Mouse (Mus musculus) cerebellum, postnatal 14 days (tissue): ENCODE results near the gene Smn1.
"Not testable (repeated sequence)": the region's sequence is repeated elsewhere in the genome, so short reads cannot be mapped to it uniquely, and the experiment has no call there.

Source experiments
- DNase-seq, 2 experiments: peaks; one replicate each; pipeline ENCODE4 v3.0.0; 2021; ENCODE audit warnings: mixed read lengths in 2 of 2

Smn1 gene

GRCm38 (mm10) chr13:100124423-100125257 is at the start of gene Smn1:
Gene Smn1 (plus strand): TSS chr13:100124852.
- peak; percentile 92 to 93 for DNase-seq

- DNase-seq, result no peak
Measured at GRCm38 (mm10) chr13:100098808-100099207, 25.8 kb upstream of the Smn1 start.

- no peak for DNase-seq
Measured at GRCm38 (mm10) chr13:100103052-100103658, 21.5 kb upstream of the Smn1 start.

GRCm38 (mm10) chr13:100103748-100104254 is 20.9 kb upstream of the Smn1 start, which contains the start of gene Bdp1:
Gene Bdp1 (minus strand): TSS chr13:100104070.
- peak; percentile 97 to 99 for DNase-seq

- DNase-seq, result peak; percentile 82 to 90
Measured at GRCm38 (mm10) chr13:100107652-100108472, 16.8 kb upstream of the Smn1 start, which contains the start of gene Serf1. Gene Serf1 (plus strand): TSS chr13:100108012.

GRCm38 (mm10) chr13:100112218-100112972 is 12.3 kb upstream of the Smn1 start:
- peak; percentile 38 for DNase-seq

GRCm38 (mm10) chr13:100123970-100124369 is 682 bp upstream of the Smn1 start:
- no peak for DNase-seq

- DNase-seq, result no peak
Measured at GRCm38 (mm10) chr13:100125258-100125643, 599 bp downstream of the Smn1 start.

- no peak for DNase-seq
Measured at GRCm38 (mm10) chr13:100141646-100142314, 17.1 kb downstream of the Smn1 start.

GRCm38 (mm10) chr13:100152659-100153058 is 28.0 kb downstream of the Smn1 start:
- no peak for DNase-seq

- no peak for DNase-seq
Measured at GRCm38 (mm10) chr13:100156624-100157023, 32.0 kb downstream of the Smn1 start.

GRCm38 (mm10) chr13:100161171-100161870 is 36.7 kb downstream of the Smn1 start:
- not testable (repeated sequence) for DNase-seq

- DNase-seq, result not testable (repeated sequence)
Measured at GRCm38 (mm10) chr13:100162467-100162866, 37.8 kb downstream of the Smn1 start.

GRCm38 (mm10) chr13:100166378-100166777 is 41.7 kb downstream of the Smn1 start:
- not testable (repeated sequence) for DNase-seq

- DNase-seq, result peak; percentile 0 to 15
Measured at GRCm38 (mm10) chr13:100174360-100174759, 49.7 kb downstream of the Smn1 start.

- DNase-seq, result not testable (repeated sequence)
Measured at GRCm38 (mm10) chr13:100183111-100183510, 58.5 kb downstream of the Smn1 start.
